Comparison of ENCODE assay signal across 8 mouse cellular contexts in genomic region chr1:63129857-63130690, GRCm38 (mm10). TPM values are rescaled to one million over a fixed set of nuclear protein-coding genes. Genes with fewer than 3 reads are reported as not detected.
DNase-seq lines count a peak whose midpoint lies in the region; ATAC-seq and TF ChIP-seq lines count a peak whose summit lies in the region.

No protein-coding gene starts in this region.

- H3K4me2 ChIP-seq in forebrain, postnatal 0 days (ENCODE audit: low read depth), result peak overlapping the region; percentile 44
- peak overlapping the region; percentile 48 for H3K4me2 ChIP-seq in midbrain, embryonic 13.5 days (replicated peaks)

- no peak for TF ChIP-seq POLR2A in thymus, adult 2 months (IDR thresholded peaks at IDR 0.05; ENCODE audit: control insufficient read depth, extremely low read depth, insufficient read depth, low read length, poor library complexity)

- no peaks in the 10 kb centered on the region for H3K9me3 ChIP-seq in forebrain, postnatal 0 days (ENCODE audit: low read length)
- H3K9me3 ChIP-seq in midbrain, embryonic 13.5 days, result no peaks in the 10 kb centered on the region

- TF ChIP-seq CTCF in thymus, adult 2 months (IDR thresholded peaks at IDR 0.05; ENCODE audit: borderline replicate concordance, control insufficient read depth, extremely low read depth, insufficient read depth, low read length, poor library complexity), result no peak
- TF ChIP-seq CTCF in forebrain, postnatal 0 days (IDR thresholded peaks at IDR 0.05; ENCODE audit: low read depth), result no peak

- H3K36me3 ChIP-seq in thymus, adult 2 months (ENCODE audit: control insufficient read depth, insufficient read depth, low read length), result no peaks in the 10 kb centered on the region
- H3K36me3 ChIP-seq in forebrain, postnatal 0 days (ENCODE audit: insufficient read depth), result peaks cover 6% of the 10 kb centered on the region; the same call in 1 of the 2 replicates
- H3K36me3 ChIP-seq in midbrain, embryonic 13.5 days, result 0 out of 2 replicates have a peak, but pooled peaks cover 7% of the 10 kb centered on the region

- H3K27ac ChIP-seq in thymus, adult 2 months (ENCODE audit: control insufficient read depth, insufficient read depth, low read length), result peak overlapping the region; percentile 56
- no peak overlapping the region for H3K27ac ChIP-seq in forebrain, postnatal 0 days (ENCODE audit: low read depth, low read length)
- no peak overlapping the region for H3K27ac ChIP-seq in midbrain, embryonic 13.5 days

- H3K27me3 ChIP-seq in thymus, adult 2 months (ENCODE audit: control insufficient read depth, insufficient read depth, low read length), result no peaks in the 10 kb centered on the region
- no peaks in the 10 kb centered on the region for H3K27me3 ChIP-seq in forebrain, postnatal 0 days (ENCODE audit: insufficient read depth, low read length)
- no peaks in the 10 kb centered on the region for H3K27me3 ChIP-seq in midbrain, embryonic 13.5 days

- 10% methylated on average over 18 of the region's 18 CpGs for WGBS in thymus, adult 2 months
- 19% methylated on average over 18 of the region's 18 CpGs for WGBS in forebrain, postnatal 0 days
- WGBS in midbrain, embryonic 13.5 days, result 22% methylated on average over 18 of the region's 18 CpGs

- peaks cover 6% of the 10 kb centered on the region for H3K4me1 ChIP-seq in thymus, adult 2 months (replicated peaks; ENCODE audit: control insufficient read depth, insufficient read depth, low read length)
- no peaks in the 10 kb centered on the region for H3K4me1 ChIP-seq in forebrain, postnatal 0 days (ENCODE audit: insufficient read depth)
- no peaks in the 10 kb centered on the region for H3K4me1 ChIP-seq in midbrain, embryonic 13.5 days (replicated peaks)

- ATAC-seq in forebrain, postnatal 0 days, result peak; percentile 32; the same call in 1 of the 2 replicates
- peak; percentile 72 for ATAC-seq in midbrain, embryonic 13.5 days

- no peak overlapping the region for H3K9ac ChIP-seq in forebrain, postnatal 0 days
- H3K9ac ChIP-seq in midbrain, embryonic 13.5 days (replicated peaks), result no peak overlapping the region

- peak overlapping the region; percentile 40 for H3K4me3 ChIP-seq in thymus, adult 2 months (ENCODE audit: control insufficient read depth, insufficient read depth, low read length)
- H3K4me3 ChIP-seq in forebrain, postnatal 0 days (ENCODE audit: low read depth, low read length), result peak overlapping the region; percentile 3; the same call in 1 of the 2 replicates
- peak overlapping the region; percentile 13 for H3K4me3 ChIP-seq in midbrain, embryonic 13.5 days (replicated peaks)

- peak; percentile 10 for DNase-seq in thymus, adult 2 months
- no peak for DNase-seq in thymus, postnatal 10 days (ENCODE audit: low spot score in 2 of 2)
- no peak for DNase-seq in forebrain, postnatal 0 days
- peak; percentile 48 to 58 for DNase-seq in kidney, postnatal 36 days
- DNase-seq in urinary bladder, adult 18-20 months (ENCODE audit: low spot score in 2 of 2), result no peak
- no peak for DNase-seq in right cerebral cortex, adult 18-20 months
- DNase-seq in MN1 (ENCODE audit: low spot score), result no peak

RNA-seq across cellular contexts. Expression of gene Ino80d, which starts 15.6 kb away (rescaled TPM):
- 40.4 and 48.5 TPM in 2 replicates for polyA plus RNA-seq in thymus, adult 2 months (2012; rRNA removed)
- total RNA-seq in forebrain, postnatal 0 days (2014; rRNA removed), result 9.1 and 11.9 TPM in 2 replicates
- 2.5 and 5.7 TPM in 2 replicates for polyA plus RNA-seq in forebrain, postnatal 0 days (2015; fragmentation: Nextera tagmentation; extraction: Ambion mirVana)
- polyA plus RNA-seq in midbrain, embryonic 13.5 days (2015; fragmentation: Nextera tagmentation; extraction: Ambion mirVana), result 9.7 and 12.2 TPM in 2 replicates

RNA-seq across cellular contexts. Expression of gene Eef1b2, which starts 46.6 kb away (rescaled TPM):
- 602 and 607 TPM in 2 replicates for polyA plus RNA-seq in thymus, adult 2 months (2012; rRNA removed)
- 769 and 814 TPM in 2 replicates for total RNA-seq in forebrain, postnatal 0 days (2014; rRNA removed)
- polyA plus RNA-seq in forebrain, postnatal 0 days (2015; fragmentation: Nextera tagmentation; extraction: Ambion mirVana), result 477 and 542 TPM in 2 replicates
- polyA plus RNA-seq in midbrain, embryonic 13.5 days (2015; fragmentation: Nextera tagmentation; extraction: Ambion mirVana), result 462 and 473 TPM in 2 replicates

RNA-seq across cellular contexts. Expression of gene Ndufs1, which starts 46.6 kb away (rescaled TPM):
- polyA plus RNA-seq in thymus, adult 2 months (2012; rRNA removed), result 36.2 and 51.5 TPM in 2 replicates
- 122 and 147 TPM in 2 replicates for total RNA-seq in forebrain, postnatal 0 days (2014; rRNA removed)
- polyA plus RNA-seq in forebrain, postnatal 0 days (2015; fragmentation: Nextera tagmentation; extraction: Ambion mirVana), result 110 and 111 TPM in 2 replicates
- polyA plus RNA-seq in midbrain, embryonic 13.5 days (2015; fragmentation: Nextera tagmentation; extraction: Ambion mirVana), result 134 and 143 TPM in 2 replicates

Comparison
In these comparisons a context has a peak if more than half of its experiments do, and no peak if none do; other contexts are left out.
1. DNase-seq: peak in thymus, adult 2 months (single experiment) and kidney, postnatal 36 days (2 of 2); none in thymus, postnatal 10 days (0 of 2), forebrain, postnatal 0 days (single experiment), urinary bladder, adult 18-20 months (0 of 2), right cerebral cortex, adult 18-20 months (single experiment) and MN1 (single experiment).
2. Peak in every context shown above with its lines, with median percentiles within 50 percentile points of each other: H3K4me3 ChIP-seq.